15 mouse cellular contexts compared by ENCODE assay signal in genomic region chr11:34909841-34910240, GRCm38 (mm10).
DNase-seq lines count a peak whose midpoint lies in the region; ATAC-seq lines count a peak whose summit lies in the region.
"Had no signal": no experiment of that assay in that cellular context is flagged by ENCODE, and none has a peak within 500 bp of the region (broad histone marks: within the 10 kb centered on the region; RNA-seq: fewer than 3 reads in every experiment).

No protein-coding gene starts in this region.

- H3K9ac ChIP-seq in hindbrain, embryonic 13.5 days, result no peak overlapping the region
- no peak overlapping the region for H3K9ac ChIP-seq in neural tube, embryonic 15.5 days (replicated peaks)
- no peak overlapping the region for H3K9ac ChIP-seq in lung, embryonic 16.5 days (ENCODE audit: low read length)
- H3K9ac ChIP-seq in midbrain, embryonic 15.5 days, result no peak overlapping the region
- H3K9ac ChIP-seq: hindbrain, embryonic 14.5 days; liver, embryonic 13.5 days; stomach, embryonic 15.5 days had no signal

- DNase-seq in hindbrain, embryonic 10.5 days (ENCODE audit: low spot score), result peak; percentile 31
- peak; percentile 33 for DNase-seq in neural tube, embryonic 10.5 days (ENCODE audit: extremely low spot score, low spot score)
- DNase-seq in adrenal gland, adult (ENCODE audit: inconsistent age in 2 of 2, low spot score in 1 of 2), result no peak
- DNase-seq: cerebellum, postnatal 14 days; liver, embryonic 13.5 days; thymus, postnatal 25 days had no signal

- WGBS in hindbrain, embryonic 10.5 days, result 51% methylated on average over 5 of the region's 5 CpGs
- 53% methylated on average over 5 of the region's 5 CpGs for WGBS in hindbrain, embryonic 13.5 days
- 51% methylated on average over 5 of the region's 5 CpGs for WGBS in neural tube, embryonic 15.5 days
- WGBS in lung, embryonic 16.5 days, result 32% methylated on average over 5 of the region's 5 CpGs
- 53% methylated on average over 5 of the region's 5 CpGs for WGBS in midbrain, embryonic 15.5 days

- H3K4me3 ChIP-seq in hindbrain, embryonic 10.5 days, result no peak overlapping the region
- H3K4me3 ChIP-seq in hindbrain, embryonic 13.5 days, result no peak overlapping the region
- no peak overlapping the region for H3K4me3 ChIP-seq in neural tube, embryonic 15.5 days (replicated peaks)
- H3K4me3 ChIP-seq in lung, embryonic 16.5 days (ENCODE audit: low read length), result no peak overlapping the region
- no peak overlapping the region for H3K4me3 ChIP-seq in midbrain, embryonic 15.5 days
- H3K4me3 ChIP-seq: left cerebral cortex, adult 2 months; liver, embryonic 13.5 days; stomach, embryonic 15.5 days had no signal

- no peaks in the 10 kb centered on the region for H3K36me3 ChIP-seq in hindbrain, embryonic 10.5 days
- H3K36me3 ChIP-seq in hindbrain, embryonic 13.5 days, result no peaks in the 10 kb centered on the region
- no peaks in the 10 kb centered on the region for H3K36me3 ChIP-seq in neural tube, embryonic 15.5 days
- H3K36me3 ChIP-seq in lung, embryonic 16.5 days (ENCODE audit: control insufficient read depth, insufficient read depth, low read length), result no peaks in the 10 kb centered on the region
- no peaks in the 10 kb centered on the region for H3K36me3 ChIP-seq in midbrain, embryonic 15.5 days (replicated peaks)
- H3K36me3 ChIP-seq: liver, embryonic 13.5 days; stomach, embryonic 15.5 days had no signal

- H3K4me1 ChIP-seq in hindbrain, embryonic 10.5 days (replicated peaks), result peaks cover 24% of the 10 kb centered on the region
- 0 out of 2 replicates have a peak, but pooled peaks cover 7% of the 10 kb centered on the region for H3K4me1 ChIP-seq in hindbrain, embryonic 13.5 days (replicated peaks)
- H3K4me1 ChIP-seq in neural tube, embryonic 15.5 days, result no peaks in the 10 kb centered on the region
- peaks cover 4% of the 10 kb centered on the region for H3K4me1 ChIP-seq in lung, embryonic 16.5 days (replicated peaks; ENCODE audit: control insufficient read depth, insufficient read depth, low read length)
- H3K4me1 ChIP-seq in midbrain, embryonic 15.5 days, result no peaks in the 10 kb centered on the region
- H3K4me1 ChIP-seq: liver, embryonic 13.5 days had no signal

- 0 out of 2 replicates have a peak overlapping the region, but pooled peaks have one; percentile 18 for H3K27ac ChIP-seq in hindbrain, embryonic 10.5 days
- no peak overlapping the region for H3K27ac ChIP-seq in hindbrain, embryonic 13.5 days
- H3K27ac ChIP-seq in neural tube, embryonic 15.5 days (replicated peaks), result no peak overlapping the region
- no peak overlapping the region for H3K27ac ChIP-seq in lung, embryonic 16.5 days (ENCODE audit: low read length)
- H3K27ac ChIP-seq in midbrain, embryonic 15.5 days, result no peak overlapping the region
- H3K27ac ChIP-seq: hindbrain, embryonic 14.5 days; left cerebral cortex, adult 2 months; liver, embryonic 13.5 days; stomach, embryonic 15.5 days had no signal

- H3K9me3 ChIP-seq in hindbrain, embryonic 10.5 days, result no peaks in the 10 kb centered on the region
- H3K9me3 ChIP-seq in hindbrain, embryonic 13.5 days, result no peaks in the 10 kb centered on the region
- H3K9me3 ChIP-seq in neural tube, embryonic 15.5 days (replicated peaks), result no peaks in the 10 kb centered on the region
- H3K9me3 ChIP-seq in lung, embryonic 16.5 days (ENCODE audit: control insufficient read depth, low read length), result no peaks in the 10 kb centered on the region
- no peaks in the 10 kb centered on the region for H3K9me3 ChIP-seq in midbrain, embryonic 15.5 days
- H3K9me3 ChIP-seq: liver, embryonic 13.5 days; stomach, embryonic 15.5 days had no signal

- ATAC-seq in hindbrain, embryonic 13.5 days (ENCODE audit: low FRiP score), result no peak
- ATAC-seq in neural tube, embryonic 15.5 days (ENCODE audit: low FRiP score), result no peak
- peak; percentile 81 for ATAC-seq in lung, embryonic 16.5 days (ENCODE audit: low read depth)
- no peak for ATAC-seq in midbrain, embryonic 15.5 days (replicated peaks)
- ATAC-seq: forebrain, embryonic 16.5 days had no signal

- no peak overlapping the region for H3K4me2 ChIP-seq in hindbrain, embryonic 13.5 days
- H3K4me2 ChIP-seq in neural tube, embryonic 15.5 days, result no peak overlapping the region
- no peak overlapping the region for H3K4me2 ChIP-seq in lung, embryonic 16.5 days (ENCODE audit: low read depth, low read length)
- no peak overlapping the region for H3K4me2 ChIP-seq in midbrain, embryonic 15.5 days
- H3K4me2 ChIP-seq: hindbrain, embryonic 14.5 days; liver, embryonic 13.5 days; midbrain, embryonic 11.5 days; stomach, embryonic 15.5 days had no signal

- 0 out of 2 replicates have a peak, but pooled peaks cover 2% of the 10 kb centered on the region for H3K27me3 ChIP-seq in hindbrain, embryonic 10.5 days (ENCODE audit: insufficient read depth, poor library complexity, severe bottlenecking)
- no peaks in the 10 kb centered on the region for H3K27me3 ChIP-seq in hindbrain, embryonic 13.5 days
- no peaks in the 10 kb centered on the region for H3K27me3 ChIP-seq in neural tube, embryonic 15.5 days (replicated peaks)
- no peaks in the 10 kb centered on the region for H3K27me3 ChIP-seq in lung, embryonic 16.5 days (ENCODE audit: control insufficient read depth, insufficient read depth, low read depth, low read length)
- no peaks in the 10 kb centered on the region for H3K27me3 ChIP-seq in midbrain, embryonic 15.5 days (replicated peaks)
- H3K27me3 ChIP-seq: liver, embryonic 13.5 days; stomach, embryonic 15.5 days had no signal

Comparison
In these comparisons a context has a peak if more than half of its experiments do, and no peak if none do; other contexts are left out.
1. DNase-seq: peak in hindbrain, embryonic 10.5 days (single experiment) and neural tube, embryonic 10.5 days (single experiment); none in adrenal gland, adult (0 of 2).